Mouse (Mus musculus) liver, embryonic 14.5 days (tissue): ENCODE data around the gene Yae1d1.

Experiments used
- CTCF ChIP-seq: IDR thresholded peaks from 2 replicates; pipeline ENCODE4 v1.5.1; 2016; ENCODE audit warnings: antibody characterized with exemption, low read depth, control low read depth
- EP300 ChIP-seq: IDR thresholded peaks from 2 replicates; pipeline ENCODE4 v1.6.1; 2016; ENCODE audit warnings: antibody characterized with exemption, low read depth

- TF ChIP-seq CTCF (no peak), EP300 (no peak)
Observed at GRCm38 (mm10) chr13:18011055-18011454, 17.9 kb upstream of the Yae1d1 start.
